Mouse (Mus musculus) olfactory bulb, adult 2 months (tissue): ENCODE measurements around the gene Cyp11a1.

Experiments used
- CTCF ChIP-seq: fragments of 200-500 bp; IDR thresholded peaks from 2 replicates; pipeline ENCODE4 v1.5.1; 2012; ENCODE audit warnings: low read depth, mild to moderate bottlenecking, low read length, moderate library complexity; ENCODE audit not compliant: insufficient read depth
- POLR2A ChIP-seq: fragments of 200-500 bp; IDR thresholded peaks from 2 replicates; pipeline ENCODE4 v1.6.1; 2012; ENCODE audit warnings: mild to moderate bottlenecking, low read depth, low read length, moderate library complexity; ENCODE audit not compliant: insufficient read depth

DNA sequence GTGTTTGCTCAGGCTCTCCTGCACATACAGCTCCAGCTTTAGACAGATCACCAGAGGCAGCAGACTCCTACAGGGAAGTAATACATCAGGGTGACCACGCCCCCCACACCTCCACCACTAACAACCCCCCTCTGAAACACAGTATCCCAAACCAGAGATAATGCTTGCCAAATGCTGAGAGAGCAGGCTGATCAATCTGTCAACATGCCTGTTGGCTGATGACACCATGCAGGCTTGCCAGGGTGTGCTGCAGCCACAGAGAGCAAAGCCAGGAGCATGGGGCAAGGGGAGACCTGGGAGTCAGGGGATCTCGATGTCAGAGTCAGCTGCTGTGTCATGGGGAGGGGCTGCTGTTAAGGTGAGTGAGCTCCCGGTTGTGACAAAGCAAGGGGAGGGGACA lies 57.3 kb downstream of the Cyp11a1 start, which contains the start of gene Stra6:
- TF ChIP-seq POLR2A: no peak
- TF ChIP-seq CTCF: no peak
